Mouse (Mus musculus) lung, adult 2 months (tissue): ENCODE results near the gene Prkaca.
A peak's percentile ranks its signal among the peaks of the same experiment; 100 is the strongest.

ENCODE experiments used
- CTCF ChIP-seq: fragments of 200-500 bp; IDR thresholded peaks from 2 replicates; pipeline ENCODE4 v1.5.1; 2011; ENCODE audit warnings: mild to moderate bottlenecking, low read length, control low read depth; ENCODE audit not compliant: insufficient read depth
- POLR2A ChIP-seq: fragments of 200-500 bp; IDR thresholded peaks from 2 replicates; pipeline ENCODE4 v1.6.1; 2011; ENCODE audit warnings: low read depth, mild to moderate bottlenecking, control low read depth, low read length, borderline replicate concordance; ENCODE audit errors: extremely low read depth

GRCm38 (mm10) chr8:84008362-84008761 is 35.6 kb downstream of the Prkaca start:
- TF ChIP-seq CTCF (peak; percentile 46; the same call in 1 of the 2 replicates), POLR2A (no peak)
